Mouse (Mus musculus) forebrain, embryonic 15.5 days (tissue): ENCODE measurements at regions not wholly inside any gene's neighbourhood (a gene's known extent, or its start where the extent isn't known, plus 50 kb on each side); places are given as distances from the start of the nearest gene placed in this dataset.
A peak's percentile ranks its signal among the peaks of the same experiment; 100 is the strongest.

Experiments used
- ATAC-seq: fragments of 200-750 bp; cut with Nextera tagmentation; replicated peaks from 2 replicates; pipeline ENCODE4 v1.8.0; 2017; ENCODE audit warnings: mild to moderate bottlenecking, moderate TSS enrichment, moderate library complexity
- H3K27ac ChIP-seq: fragments of 300-500 bp; sonication (generic); replicated peaks from 2 replicates; pipeline ENCODE4 v1.5.1; 2015; ENCODE audit warnings: mild to moderate bottlenecking, inconsistent platforms
- H3K27me3 ChIP-seq: fragments of 300-500 bp; sonication (generic); 2 replicates; pipeline ENCODE4 v1.6.1; 2015; ENCODE audit warnings: inconsistent platforms
- H3K36me3 ChIP-seq: fragments of 300-500 bp; sonication (generic); 2 replicates; pipeline ENCODE4 v1.6.1; 2015; ENCODE audit warnings: mild to moderate bottlenecking, inconsistent platforms
- H3K4me1 ChIP-seq: fragments of 300-500 bp; sonication (generic); 2 replicates; pipeline ENCODE4 v1.6.1; 2015; ENCODE audit warnings: inconsistent platforms
- H3K4me2 ChIP-seq: fragments of 300-500 bp; sonication (generic); replicated peaks from 2 replicates; pipeline ENCODE4 v1.6.1; 2015; ENCODE audit warnings: mild to moderate bottlenecking, inconsistent platforms
- H3K4me3 ChIP-seq: fragments of 300-500 bp; sonication (generic); 2 replicates; pipeline ENCODE4 v1.5.1; 2015; ENCODE audit warnings: mild to moderate bottlenecking, inconsistent platforms
- H3K9ac ChIP-seq: fragments of 300-500 bp; sonication (generic); replicated peaks from 2 replicates; pipeline ENCODE4 v1.6.1; 2015; ENCODE audit warnings: mild to moderate bottlenecking, inconsistent platforms
- H3K9me3 ChIP-seq: fragments of 300-500 bp; sonication (generic); 2 replicates; pipeline ENCODE4 v1.6.1; 2016; ENCODE audit warnings: inconsistent platforms
- WGBS: fragments of 180-500 bp; shearing (Covaris S2); methylation state at CpG from one replicate; pipeline ENCODE4 v1.1.7; 2015; ENCODE audit warnings: mixed read lengths; 5-methylcytosine and 5-hydroxymethylcytosine counted together

DNA sequence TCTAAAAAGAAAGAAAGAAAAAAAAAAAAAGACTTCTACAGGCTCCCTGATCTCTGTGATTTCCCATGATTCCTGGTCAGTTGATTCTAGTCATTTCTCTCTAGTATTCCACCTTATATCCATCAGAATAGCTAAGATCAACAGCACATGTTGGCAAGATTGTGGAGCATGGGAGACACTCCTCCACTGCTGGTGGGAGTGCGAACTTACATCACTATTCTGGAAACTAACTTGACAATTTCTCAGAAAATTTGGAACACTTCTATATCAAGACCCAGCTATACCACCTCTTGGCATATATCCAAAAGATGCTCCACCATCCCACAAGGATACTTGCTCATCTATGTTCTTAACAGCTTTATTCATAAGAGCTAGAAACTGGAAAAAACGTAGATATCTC is 3266.0 kb upstream of the Lrrc6 start:
- no peaks in the 10 kb centered on the region for H3K9me3 ChIP-seq
- no peak overlapping the region for H3K4me2 ChIP-seq
- no peaks in the 10 kb centered on the region for H3K27me3 ChIP-seq
- ATAC-seq, result no peak
- no peaks in the 10 kb centered on the region for H3K36me3 ChIP-seq
- WGBS, result 94% methylated on average over 2 of the region's 2 CpGs
- H3K4me3 ChIP-seq, result no peak overlapping the region
- H3K4me1 ChIP-seq, result no peaks in the 10 kb centered on the region
- H3K9ac ChIP-seq, result no peak overlapping the region
- no peak overlapping the region for H3K27ac ChIP-seq

GRCm38 (mm10) chr15:69752616-69753015 is 3251.9 kb upstream of the Lrrc6 start:
- Histone ChIP-seq H3K27ac (no peak overlapping the region), H3K4me2 (no peak overlapping the region), H3K9me3 (no peaks in the 10 kb centered on the region), H3K4me1 (no peaks in the 10 kb centered on the region), H3K9ac (no peak overlapping the region), H3K27me3 (no peaks in the 10 kb centered on the region), H3K4me3 (no peak overlapping the region), H3K36me3 (no peaks in the 10 kb centered on the region)
- no peak for ATAC-seq
- WGBS, result 86% methylated on average over 3 of the region's 3 CpGs

- no peak overlapping the region for H3K4me2 ChIP-seq
Observed at GRCm38 (mm10) chr15:69714680-69715079, 3214.0 kb upstream of the Lrrc6 start.

GRCm38 (mm10) chr15:69713900-69714299 is 3213.2 kb upstream of the Lrrc6 start:
- no peak for ATAC-seq
- Histone ChIP-seq H3K9me3 (no peaks in the 10 kb centered on the region), H3K27me3 (no peaks in the 10 kb centered on the region), H3K36me3 (no peaks in the 10 kb centered on the region), H3K27ac (no peak overlapping the region), H3K4me1 (0 out of 2 replicates have a peak, but pooled peaks cover 2% of the 10 kb centered on the region), H3K4me2 (no peak overlapping the region), H3K9ac (no peak overlapping the region), H3K4me3 (no peak overlapping the region)

More at GRCm38 (mm10) chr15:69714680-69715079, 3214.0 kb upstream of the Lrrc6 start:
- no peak overlapping the region for H3K27ac ChIP-seq
- ATAC-seq, result peak; percentile 57; the same call in 1 of the 2 replicates
- no peaks in the 10 kb centered on the region for H3K9me3 ChIP-seq
- 36% methylated on average over 2 of the region's 2 CpGs for WGBS
- 0 out of 2 replicates have a peak, but pooled peaks cover 2% of the 10 kb centered on the region for H3K4me1 ChIP-seq
- no peak overlapping the region for H3K9ac ChIP-seq
- H3K36me3 ChIP-seq, result no peaks in the 10 kb centered on the region
- H3K27me3 ChIP-seq, result no peaks in the 10 kb centered on the region
- no peak overlapping the region for H3K4me3 ChIP-seq

GRCm38 (mm10) chr15:69695639-69696205 is 3195.0 kb upstream of the Lrrc6 start:
- Histone ChIP-seq H3K27ac (no peak overlapping the region), H3K4me1 (no peaks in the 10 kb centered on the region), H3K9ac (no peak overlapping the region), H3K36me3 (no peaks in the 10 kb centered on the region), H3K4me3 (no peak overlapping the region), H3K9me3 (no peaks in the 10 kb centered on the region), H3K27me3 (no peaks in the 10 kb centered on the region), H3K4me2 (no peak overlapping the region)
- no peak for ATAC-seq
- WGBS, result 81% methylated on average over 4 of the region's 4 CpGs

DNA sequence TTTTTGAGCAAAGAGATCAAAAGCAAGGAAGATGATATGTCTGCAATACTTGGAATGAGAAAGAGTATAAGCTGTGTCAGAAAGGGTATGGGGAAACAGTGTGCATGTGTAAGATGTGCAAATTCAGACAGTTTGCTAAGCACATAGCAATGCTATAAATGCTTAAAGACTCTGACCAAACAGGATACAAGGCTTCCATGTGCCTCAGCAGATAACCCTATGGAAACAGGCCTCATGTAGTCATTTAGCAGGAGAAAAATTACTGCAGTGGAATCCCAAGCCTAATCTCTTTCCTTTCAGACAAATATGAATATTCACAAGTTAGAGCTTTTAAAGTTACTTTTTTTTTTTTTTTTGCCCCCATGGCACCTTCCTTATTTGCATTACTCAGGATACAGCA is 3189.8 kb upstream of the Lrrc6 start:
- Histone ChIP-seq H3K27me3 (no peaks in the 10 kb centered on the region), H3K9ac (no peak overlapping the region), H3K36me3 (no peaks in the 10 kb centered on the region), H3K9me3 (no peaks in the 10 kb centered on the region), H3K4me1 (no peaks in the 10 kb centered on the region), H3K4me3 (no peak overlapping the region), H3K27ac (no peak overlapping the region), H3K4me2 (no peak overlapping the region)
- no peak for ATAC-seq
